Mouse (Mus musculus): ENCODE data around the gene Gm43552. TPM values are rescaled to one million over a fixed set of nuclear protein-coding genes. Genes with fewer than 3 reads are reported as not detected.
"Not testable (repeated sequence)": the region's sequence is repeated elsewhere in the genome, so short reads cannot be mapped to it uniquely, and the experiment has no call there.

Gene Gm43552
- polyA plus RNA-seq (2012): not detected in 2 replicates

- TF ChIP-seq GATA1 (IDR thresholded peaks at IDR 0.05; ENCODE audit: low read length) (no peak), TAL1 (IDR thresholded peaks at IDR 0.05; ENCODE audit: low read length) (no peak)
- H3K9me3 ChIP-seq (ENCODE audit: control insufficient read depth, low read length): no peaks in the 10 kb centered on the region
- peak within 1 kb of the TSS; percentile 85 for H3K4me3 ChIP-seq (replicated peaks)
- peaks cover 22% of the 10 kb centered on the region for H3K4me1 ChIP-seq (ENCODE audit: control insufficient read depth)
- H3K27me3 ChIP-seq (ENCODE audit: control insufficient read depth): peaks cover 27% of the 10 kb centered on the region
- H3K36me3 ChIP-seq (ENCODE audit: control insufficient read depth): no peaks in the 10 kb centered on the region
Measured at GRCm38 (mm10) chr5:65492716-65493531, at the start of gene Gm43552. Gene Gm43552, minus strand, starts transcription at chr5:65492833.

- no peaks in the 10 kb centered on the region for H3K9me3 ChIP-seq (ENCODE audit: control insufficient read depth, low read length)
- TF ChIP-seq TAL1 (IDR thresholded peaks at IDR 0.05; ENCODE audit: low read length) (no peak), GATA1 (IDR thresholded peaks at IDR 0.05; ENCODE audit: low read length) (no peak)
- H3K4me3 ChIP-seq (replicated peaks): no peak overlapping the region
- peaks cover 50% of the 10 kb centered on the region for H3K36me3 ChIP-seq (ENCODE audit: control insufficient read depth)
- H3K4me1 ChIP-seq (ENCODE audit: control insufficient read depth): peaks cover 26% of the 10 kb centered on the region
- no peaks in the 10 kb centered on the region for H3K27me3 ChIP-seq (ENCODE audit: control insufficient read depth)
Measured at GRCm38 (mm10) chr5:65541889-65542288, 49.3 kb upstream of the Gm43552 start.

DNA sequence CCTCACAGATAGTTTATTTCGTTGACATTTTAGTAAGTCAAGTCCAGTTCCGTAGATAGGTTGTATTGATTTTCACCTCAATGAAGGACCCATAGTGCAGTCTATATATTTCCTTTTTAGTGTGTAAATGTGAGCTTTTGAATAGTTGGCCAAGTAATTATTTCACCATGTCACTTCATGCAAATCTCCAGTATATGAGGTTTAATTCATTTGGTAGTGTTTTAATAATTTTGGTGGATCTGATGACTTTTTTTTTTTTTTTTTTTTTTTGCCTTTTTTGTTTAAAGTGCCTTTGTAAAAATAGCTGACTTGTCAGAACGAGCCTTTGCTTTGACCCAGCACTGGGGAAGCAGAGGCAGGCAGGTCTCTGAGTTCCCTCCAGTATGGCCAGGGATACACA lies 47.2 kb upstream of the Gm43552 start:
- Histone ChIP-seq H3K4me1 (ENCODE audit: control insufficient read depth) (peaks cover 31% of the 10 kb centered on the region), H3K4me3 (replicated peaks) (no peak overlapping the region), H3K36me3 (ENCODE audit: control insufficient read depth) (peaks cover 37% of the 10 kb centered on the region), H3K9me3 (ENCODE audit: control insufficient read depth, low read length) (no peaks in the 10 kb centered on the region), H3K27me3 (ENCODE audit: control insufficient read depth) (no peaks in the 10 kb centered on the region)
- no peak for TF ChIP-seq TAL1 (IDR thresholded peaks at IDR 0.05; ENCODE audit: low read length)
- no peak for TF ChIP-seq GATA1 (IDR thresholded peaks at IDR 0.05; ENCODE audit: low read length)

GRCm38 (mm10) chr5:65538829-65539228 lies 46.2 kb upstream of the Gm43552 start:
- H3K4me1 ChIP-seq (ENCODE audit: control insufficient read depth): peaks cover 37% of the 10 kb centered on the region
- TF ChIP-seq TAL1 (IDR thresholded peaks at IDR 0.05; ENCODE audit: low read length): no peak
- no peak for TF ChIP-seq GATA1 (IDR thresholded peaks at IDR 0.05; ENCODE audit: low read length)
- peaks cover 34% of the 10 kb centered on the region for H3K36me3 ChIP-seq (ENCODE audit: control insufficient read depth)
- no peaks in the 10 kb centered on the region for H3K9me3 ChIP-seq (ENCODE audit: control insufficient read depth, low read length)
- H3K27me3 ChIP-seq (ENCODE audit: control insufficient read depth): no peaks in the 10 kb centered on the region
- H3K4me3 ChIP-seq (replicated peaks): peak overlapping the region; percentile 99

GRCm38 (mm10) chr5:65538121-65538520 lies 45.5 kb upstream of the Gm43552 start:
- Histone ChIP-seq H3K9me3 (ENCODE audit: control insufficient read depth, low read length) (no peaks in the 10 kb centered on the region), H3K36me3 (ENCODE audit: control insufficient read depth) (peaks cover 27% of the 10 kb centered on the region), H3K27me3 (ENCODE audit: control insufficient read depth) (no peaks in the 10 kb centered on the region), H3K4me1 (ENCODE audit: control insufficient read depth) (peaks cover 37% of the 10 kb centered on the region), H3K4me3 (replicated peaks) (peak overlapping the region; percentile 99)
- no peak for TF ChIP-seq TAL1 (IDR thresholded peaks at IDR 0.05; ENCODE audit: low read length)
- TF ChIP-seq GATA1 (IDR thresholded peaks at IDR 0.05; ENCODE audit: low read length): no peak

DNA sequence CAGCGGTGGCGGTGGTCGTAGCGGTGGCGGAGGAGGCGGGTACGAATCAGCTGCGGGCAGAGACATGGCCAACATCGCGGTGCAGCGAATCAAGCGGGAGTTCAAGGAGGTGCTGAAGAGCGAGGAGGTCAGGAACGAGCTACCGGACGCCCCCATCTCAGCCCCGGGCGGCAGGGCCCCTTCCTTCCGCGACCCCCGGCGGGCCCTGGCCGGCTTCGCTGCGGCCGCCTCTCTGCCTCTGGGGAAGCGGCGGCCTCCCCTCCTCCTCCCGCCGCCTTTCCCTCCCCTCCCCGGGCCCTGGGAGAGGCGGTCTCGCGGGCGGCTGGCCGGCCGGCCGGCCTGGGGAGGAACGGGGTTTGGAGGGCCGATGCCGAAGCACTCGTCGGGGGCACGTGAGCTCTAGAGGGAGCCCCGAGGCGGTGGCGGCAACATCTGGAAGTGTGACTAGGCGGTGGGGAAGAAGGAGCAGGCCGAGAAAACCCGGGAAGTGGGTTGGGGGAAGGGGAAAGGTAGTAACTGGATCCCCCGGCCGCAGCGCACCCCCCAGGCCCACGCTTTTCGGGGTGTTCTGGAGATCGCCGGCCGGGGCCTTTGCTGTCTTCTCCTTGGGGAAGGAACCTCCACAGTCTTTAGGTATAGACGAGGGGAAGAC lies 44.9 kb upstream of the Gm43552 start:
- Histone ChIP-seq H3K27me3 (ENCODE audit: control insufficient read depth) (no peaks in the 10 kb centered on the region), H3K36me3 (ENCODE audit: control insufficient read depth) (peaks cover 22% of the 10 kb centered on the region), H3K9me3 (ENCODE audit: control insufficient read depth, low read length) (no peaks in the 10 kb centered on the region), H3K4me3 (replicated peaks) (peak overlapping the region; percentile 99), H3K4me1 (ENCODE audit: control insufficient read depth) (peaks cover 37% of the 10 kb centered on the region)
- TF ChIP-seq TAL1 (IDR thresholded peaks at IDR 0.05; ENCODE audit: low read length) (no peak), GATA1 (IDR thresholded peaks at IDR 0.05; ENCODE audit: low read length) (no peak)

DNA sequence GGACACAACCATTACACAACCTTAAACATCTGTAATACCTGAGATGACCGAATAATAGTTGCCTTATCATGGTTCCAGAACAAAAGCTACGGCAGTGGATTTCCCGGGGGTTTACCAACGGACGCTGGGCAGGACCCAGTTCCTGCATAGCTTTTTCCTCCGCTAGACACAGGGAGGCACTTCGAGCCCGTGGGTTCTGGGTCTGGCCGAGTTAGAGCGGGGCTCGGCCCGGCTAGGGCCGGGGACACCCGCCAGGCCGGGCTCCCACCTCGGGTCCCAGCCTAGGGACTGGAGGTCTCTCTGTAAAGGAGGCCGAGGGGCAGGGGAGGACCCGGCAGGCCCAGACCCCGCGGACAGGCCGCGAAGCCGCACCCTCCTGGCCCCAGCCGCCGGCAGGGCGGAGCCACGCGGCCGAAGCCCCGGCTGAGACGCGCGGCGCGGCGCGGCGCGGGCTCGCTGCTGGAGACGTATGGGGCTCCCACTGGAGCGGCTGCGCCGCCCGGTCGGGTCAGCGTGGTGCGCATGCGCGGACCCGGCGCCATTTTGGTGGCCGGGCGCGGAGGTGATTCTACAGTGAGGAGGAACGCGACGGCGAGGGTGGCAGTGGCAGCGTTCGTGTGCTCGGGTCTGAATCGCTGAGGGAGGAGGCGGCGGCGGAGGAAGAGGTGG lies 44.3 kb upstream of the Gm43552 start, which contains the start of the genes Smim14 and Ube2k:
TSS of gene Smim14 (minus strand) at position 434 of the 669 bp plus-strand sequence.
TSS of gene Ube2k (plus strand) at position 483 of the 669 bp plus-strand sequence.
- H3K4me1 ChIP-seq (ENCODE audit: control insufficient read depth): peaks cover 34% of the 10 kb centered on the region
- H3K4me3 ChIP-seq (replicated peaks): peak within 1 kb of the TSS; percentile 99
- no peaks in the 10 kb centered on the region for H3K9me3 ChIP-seq (ENCODE audit: control insufficient read depth, low read length)
- TF ChIP-seq GATA1 (IDR thresholded peaks at IDR 0.05; ENCODE audit: low read length) (no peak), TAL1 (IDR thresholded peaks at IDR 0.05; ENCODE audit: low read length) (no peak)
- peaks cover 16% of the 10 kb centered on the region for H3K36me3 ChIP-seq (ENCODE audit: control insufficient read depth)
- no peaks in the 10 kb centered on the region for H3K27me3 ChIP-seq (ENCODE audit: control insufficient read depth)

GRCm38 (mm10) chr5:65536068-65536465 lies 43.4 kb upstream of the Gm43552 start:
- H3K9me3 ChIP-seq (ENCODE audit: control insufficient read depth, low read length); H3K27me3 ChIP-seq (ENCODE audit: control insufficient read depth): not testable (repeated sequence)
- Histone ChIP-seq H3K4me3 (replicated peaks) (peak overlapping the region; percentile 99), H3K4me1 (ENCODE audit: control insufficient read depth) (peaks cover 33% of the 10 kb centered on the region), H3K36me3 (ENCODE audit: control insufficient read depth) (peaks cover 12% of the 10 kb centered on the region)
